8 mouse cellular contexts compared by ENCODE assay signal in genomic region chr8:109693146-109693900, GRCm38 (mm10). TPM values are rescaled to one million over a fixed set of nuclear protein-coding genes. Genes with fewer than 3 reads are reported as not detected.
A peak's percentile ranks its signal among the peaks of the same experiment; 100 is the strongest.
DNase-seq lines count a peak whose midpoint lies in the region; ATAC-seq and TF ChIP-seq lines count a peak whose summit lies in the region.

Gene Ist1, minus strand, starts transcription at chr8:109693260.

- H3K4me2 ChIP-seq in embryonic facial prominence, embryonic 14.5 days (ENCODE audit: low read depth, low read length), result peak within 1 kb of the TSS; percentile 70
- peak within 1 kb of the TSS; percentile 78 for H3K4me2 ChIP-seq in limb, embryonic 13.5 days (replicated peaks)
- peak within 1 kb of the TSS; percentile 74 for H3K4me2 ChIP-seq in midbrain, embryonic 16.5 days (ENCODE audit: low read length)

- no peak for TF ChIP-seq CTCF in heart, adult 2 months (IDR thresholded peaks at IDR 0.05)

- peak within 1 kb of the TSS; percentile 63 for H3K4me3 ChIP-seq in embryonic facial prominence, embryonic 14.5 days (ENCODE audit: low read depth, low read length)
- H3K4me3 ChIP-seq in heart, adult 2 months, result peak within 1 kb of the TSS; percentile 89
- H3K4me3 ChIP-seq in limb, embryonic 13.5 days, result peak within 1 kb of the TSS; percentile 99
- H3K4me3 ChIP-seq in midbrain, embryonic 16.5 days (ENCODE audit: low read depth, low read length), result peak within 1 kb of the TSS; percentile 98

- peak; percentile 97 for DNase-seq in 3T3-L1 (ENCODE audit: low read depth, low spot score)
- peak; percentile 95 to 97 for DNase-seq in adrenal gland, postnatal 4 days (ENCODE audit: low spot score in 2 of 2)
- peak; percentile 100 for DNase-seq in embryonic facial prominence, embryonic 14.5 days (ENCODE audit: low spot score)
- DNase-seq in heart, adult 2 months, result peak; percentile 98
- DNase-seq in kidney, adult 8-10 months, result peak; percentile 97 to 99
- peak; percentile 96 to 98 for DNase-seq in spleen, postnatal 10 days (ENCODE audit: low spot score in 2 of 2)

- intact Hi-C loops in heart, adult 2 months (cut with DNase I), result loop anchor here (1.0 to 5.0 kb wide), 4 partner anchors 12 to 174 kb away; partner anchors contain the start of genes Ap1g1, Dhodh, Phlpp2 and Zfp821

- peak; percentile 98 for TF ChIP-seq EP300 in heart, adult 2 months (IDR thresholded peaks at IDR 0.05; ENCODE audit: insufficient read depth, low read depth, low read length)

- H3K27me3 ChIP-seq in embryonic facial prominence, embryonic 14.5 days (replicated peaks; ENCODE audit: control insufficient read depth, insufficient read depth, low read length), result no peaks in the 10 kb centered on the region
- H3K27me3 ChIP-seq in heart, adult 2 months (ENCODE audit: control insufficient read depth, insufficient read depth, low read length), result no peaks in the 10 kb centered on the region
- H3K27me3 ChIP-seq in limb, embryonic 13.5 days, result no peaks in the 10 kb centered on the region
- no peaks in the 10 kb centered on the region for H3K27me3 ChIP-seq in midbrain, embryonic 16.5 days (ENCODE audit: control insufficient read depth, insufficient read depth, low read depth, low read length)

- H3K79me2 ChIP-seq in heart, adult 2 months (replicated peaks; ENCODE audit: control insufficient read depth, insufficient read depth, low read length), result peaks cover 4% of the 10 kb centered on the region

- peak; percentile 95 for TF ChIP-seq POLR2A in heart, adult 2 months (IDR thresholded peaks at IDR 0.05; ENCODE audit: insufficient read depth, low read depth, low read length)

- WGBS in embryonic facial prominence, embryonic 14.5 days, result 0% methylated on average over 44 of the region's 57 CpGs
- WGBS in heart, adult 2 months, result under 1% methylated on average over 57 of the region's 57 CpGs
- WGBS in limb, embryonic 13.5 days, result under 1% methylated on average over 57 of the region's 57 CpGs
- WGBS in midbrain, embryonic 16.5 days, result under 1% methylated on average over 57 of the region's 57 CpGs

- peak within 1 kb of the TSS; percentile 56 for H3K27ac ChIP-seq in embryonic facial prominence, embryonic 14.5 days (replicated peaks; ENCODE audit: low read depth, low read length)
- peak within 1 kb of the TSS; percentile 95 for H3K27ac ChIP-seq in heart, adult 2 months
- peak within 1 kb of the TSS; percentile 67 for H3K27ac ChIP-seq in limb, embryonic 13.5 days
- H3K27ac ChIP-seq in midbrain, embryonic 16.5 days (ENCODE audit: low read length), result peak within 1 kb of the TSS; percentile 87

- H3K36me3 ChIP-seq in embryonic facial prominence, embryonic 14.5 days (ENCODE audit: control insufficient read depth, insufficient read depth, low read length), result no peaks in the 10 kb centered on the region
- H3K36me3 ChIP-seq in heart, adult 2 months (ENCODE audit: control insufficient read depth, insufficient read depth, low read length), result peaks cover 2% of the 10 kb centered on the region; the same call in 1 of the 2 replicates
- no peaks in the 10 kb centered on the region for H3K36me3 ChIP-seq in limb, embryonic 13.5 days
- no peaks in the 10 kb centered on the region for H3K36me3 ChIP-seq in midbrain, embryonic 16.5 days (ENCODE audit: control insufficient read depth, insufficient read depth, low read length)

- H3K9me3 ChIP-seq in embryonic facial prominence, embryonic 14.5 days (ENCODE audit: control insufficient read depth, low read length), result no peaks in the 10 kb centered on the region
- no peaks in the 10 kb centered on the region for H3K9me3 ChIP-seq in limb, embryonic 13.5 days
- H3K9me3 ChIP-seq in midbrain, embryonic 16.5 days (replicated peaks; ENCODE audit: control insufficient read depth, low read length, poor library complexity, severe bottlenecking), result no peaks in the 10 kb centered on the region

- peak; percentile 96 for ATAC-seq in embryonic facial prominence, embryonic 14.5 days (ENCODE audit: low read depth)
- peak; percentile 98 for ATAC-seq in limb, embryonic 13.5 days (ENCODE audit: low FRiP score, low read depth)
- peak; percentile 96 for ATAC-seq in midbrain, embryonic 16.5 days

- H3K4me1 ChIP-seq in embryonic facial prominence, embryonic 14.5 days (ENCODE audit: control insufficient read depth, insufficient read depth, low read length), result peaks cover 22% of the 10 kb centered on the region
- peaks cover 7% of the 10 kb centered on the region for H3K4me1 ChIP-seq in heart, adult 2 months (ENCODE audit: control insufficient read depth, insufficient read depth, low read length)
- H3K4me1 ChIP-seq in limb, embryonic 13.5 days, result peaks cover 37% of the 10 kb centered on the region
- H3K4me1 ChIP-seq in midbrain, embryonic 16.5 days (ENCODE audit: control insufficient read depth, insufficient read depth, low read length), result peaks cover 23% of the 10 kb centered on the region

- peak within 1 kb of the TSS; percentile 80 for H3K9ac ChIP-seq in embryonic facial prominence, embryonic 14.5 days (ENCODE audit: low read depth, low read length)
- H3K9ac ChIP-seq in heart, adult 2 months (ENCODE audit: low read depth, low read length), result peak within 1 kb of the TSS; percentile 93
- H3K9ac ChIP-seq in limb, embryonic 13.5 days, result peak within 1 kb of the TSS; percentile 98
- peak within 1 kb of the TSS; percentile 100 for H3K9ac ChIP-seq in midbrain, embryonic 16.5 days (ENCODE audit: low read depth, low read length)

RNA-seq across cellular contexts. Expression of gene Ist1, which starts in this region (rescaled TPM):
- 100 to 1,000 TPM in 1 of 2 experiments, 10 to 100 TPM in 1; 99.2 to 104 TPM for total RNA-seq in adrenal gland, postnatal 4 days (2021)
- 118 and 136 TPM in 2 replicates for polyA plus RNA-seq in embryonic facial prominence, embryonic 14.5 days (2014; fragmentation: Nextera tagmentation; extraction: Ambion mirVana)
- 10 to 100 TPM; 37.4 to 37.8 TPM for total RNA-seq in heart, adult 2 months (2021)
- 27.1 and 50.8 TPM in 2 replicates for polyA plus RNA-seq in heart, adult 2 months (2012; rRNA removed)
- polyA plus RNA-seq in limb, embryonic 13.5 days (2015; fragmentation: Nextera tagmentation; extraction: Ambion mirVana), result 159 and 162 TPM in 2 replicates
- 158 and 171 TPM in 2 replicates for polyA plus RNA-seq in midbrain, embryonic 16.5 days (2015; fragmentation: Nextera tagmentation; extraction: Ambion mirVana)

Comparison
In these comparisons a context has a peak if more than half of its experiments do, and no peak if none do; other contexts are left out.
1. Peak in every context shown above with its lines: DNase-seq, ATAC-seq, H3K4me3 ChIP-seq and H3K27ac ChIP-seq.